Mouse (Mus musculus) kidney, adult 2 months (tissue): Measurements from ENCODE around the gene Zcchc7.

Source experiments
- CTCF ChIP-seq: fragments of 200-500 bp; conservative IDR thresholded peaks from 2 replicates; pipeline ENCODE4 v1.5.1; 2011; ENCODE audit warnings: low read depth, mild to moderate bottlenecking, control low read depth, low read length, moderate library complexity, mixed read lengths; ENCODE audit not compliant: insufficient read depth, insufficient read length
- POLR2A ChIP-seq: fragments of 200-500 bp; IDR thresholded peaks from one replicate; pipeline ENCODE4 v1.6.1; 2011; ENCODE audit warnings: low read depth, low read length, control low read depth

DNA sequence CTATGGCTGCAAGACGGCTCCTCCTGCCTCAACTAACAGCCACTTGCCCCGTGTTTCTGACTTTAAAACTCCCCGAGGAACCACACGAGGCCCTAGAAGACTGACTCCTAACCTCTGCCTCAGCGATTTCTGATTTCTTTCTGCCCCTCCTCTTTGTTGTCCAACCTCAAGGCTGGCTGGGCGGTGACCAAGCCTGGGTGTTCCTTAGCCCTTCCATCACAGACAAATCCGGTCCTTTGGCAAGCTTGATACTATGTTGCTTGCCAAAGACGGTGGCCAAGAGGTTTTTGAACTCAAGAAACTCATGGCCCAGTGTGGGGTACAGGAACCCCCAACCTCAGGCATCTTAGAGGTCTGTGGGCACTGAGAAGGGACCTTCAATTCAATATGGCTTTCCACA is 218.7 kb downstream of the Zcchc7 start:
- TF ChIP-seq POLR2A: no peak
- TF ChIP-seq CTCF: no peak
